Mouse (Mus musculus): Measurements from ENCODE around the gene Aspscr1.
A peak's percentile ranks its signal among the peaks of the same experiment; 100 is the strongest.

The Aspscr1 gene

DNA sequence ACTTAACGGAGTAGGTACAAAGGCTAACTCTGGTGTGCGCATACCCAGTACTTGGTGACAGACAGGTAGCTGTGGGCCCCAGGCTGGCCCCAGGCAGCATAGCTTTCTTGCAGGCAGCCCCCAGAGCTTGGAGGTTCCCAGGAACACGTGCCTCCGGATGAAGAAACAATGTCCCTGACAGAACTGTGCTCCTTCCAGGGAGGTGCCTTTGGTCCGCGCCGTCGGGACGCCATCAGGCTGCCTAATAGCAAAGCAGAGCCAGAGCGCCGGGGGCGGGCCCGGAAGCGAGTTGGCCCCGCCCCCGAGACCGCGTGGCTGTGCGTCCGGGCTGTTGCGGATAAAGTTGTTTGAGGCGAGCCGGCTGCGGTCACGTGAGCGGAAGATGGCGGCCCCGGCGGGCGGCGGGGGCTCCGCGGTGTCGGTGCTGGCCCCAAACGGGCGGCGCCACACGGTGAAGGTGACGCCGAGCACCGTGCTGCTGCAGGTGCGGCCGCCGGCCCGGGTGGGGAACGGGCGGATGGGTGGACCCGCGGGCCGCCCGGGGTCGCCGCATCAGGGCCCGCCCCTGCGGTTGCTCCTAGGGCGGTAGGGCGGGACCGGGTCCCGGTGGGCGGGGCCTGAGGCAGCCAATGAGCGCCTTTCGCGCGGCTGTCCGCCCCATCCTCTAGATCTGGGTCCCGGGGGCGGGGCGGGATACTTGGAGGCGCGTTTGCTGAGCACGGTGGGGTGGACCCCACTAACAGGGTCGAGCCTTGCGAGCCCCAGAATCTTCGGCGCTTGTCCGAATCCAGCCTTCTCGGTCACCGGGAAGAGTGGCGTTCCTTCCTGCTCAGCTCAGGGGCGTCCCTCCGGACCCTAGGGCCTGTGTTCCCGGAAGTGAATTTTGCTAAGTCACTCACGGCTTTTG lies at the start of gene Aspscr1:
Aspscr1 (plus strand) TSS at position 287 of the 907 bp plus-strand sequence.
- DNase-seq: peak; percentile 99

DNA sequence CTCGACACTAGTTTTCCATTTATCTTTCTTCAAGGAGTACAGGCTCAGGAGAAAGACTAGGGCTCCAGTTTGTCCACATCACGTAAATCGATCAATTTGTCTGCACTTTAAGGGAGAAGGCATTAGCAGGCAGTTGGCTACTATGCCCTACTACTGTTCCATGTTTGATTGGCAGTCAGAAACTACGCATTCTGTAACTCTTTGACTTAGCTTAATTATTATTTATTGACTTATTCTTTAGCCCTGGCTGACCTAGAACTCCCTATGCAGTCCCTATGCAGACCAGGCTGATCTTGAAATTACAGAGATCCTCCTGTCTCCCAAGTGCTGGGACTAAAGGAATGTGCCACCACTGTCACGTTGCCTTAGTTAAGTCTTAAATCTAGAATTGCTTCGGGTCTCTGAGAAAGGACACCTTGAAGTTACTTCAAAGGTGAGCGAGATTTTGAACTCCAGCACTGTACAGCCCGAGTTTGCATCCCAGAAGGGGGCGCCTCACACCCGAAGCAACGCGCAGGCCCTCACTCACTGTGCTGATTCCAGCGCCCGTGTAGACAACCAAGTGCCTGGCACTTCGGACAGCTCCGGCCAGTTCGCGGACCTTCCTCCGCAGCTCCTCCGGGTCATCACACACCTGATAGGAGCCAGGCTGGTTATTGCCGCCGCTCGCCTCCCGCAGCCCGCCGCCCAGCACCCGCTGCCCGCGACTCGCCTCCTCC lies 48.7 kb upstream of the Aspscr1 start:
- peak; percentile 86 for DNase-seq

GRCm38 (mm10) chr11:120624680-120625111 lies 48.1 kb upstream of the Aspscr1 start:
- peak; percentile 94 for DNase-seq

GRCm38 (mm10) chr11:120625152-120625775 lies 47.5 kb upstream of the Aspscr1 start, which contains the start of gene Sirt7:
Gene Sirt7 (minus strand): TSS chr11:120625240.
- DNase-seq: no peak

- peak; percentile 9 for DNase-seq
Measured at GRCm38 (mm10) chr11:120626785-120627467, 45.8 kb upstream of the Aspscr1 start.

GRCm38 (mm10) chr11:120627468-120628300 lies 45.1 kb upstream of the Aspscr1 start:
- peak; percentile 30 for DNase-seq

DNA sequence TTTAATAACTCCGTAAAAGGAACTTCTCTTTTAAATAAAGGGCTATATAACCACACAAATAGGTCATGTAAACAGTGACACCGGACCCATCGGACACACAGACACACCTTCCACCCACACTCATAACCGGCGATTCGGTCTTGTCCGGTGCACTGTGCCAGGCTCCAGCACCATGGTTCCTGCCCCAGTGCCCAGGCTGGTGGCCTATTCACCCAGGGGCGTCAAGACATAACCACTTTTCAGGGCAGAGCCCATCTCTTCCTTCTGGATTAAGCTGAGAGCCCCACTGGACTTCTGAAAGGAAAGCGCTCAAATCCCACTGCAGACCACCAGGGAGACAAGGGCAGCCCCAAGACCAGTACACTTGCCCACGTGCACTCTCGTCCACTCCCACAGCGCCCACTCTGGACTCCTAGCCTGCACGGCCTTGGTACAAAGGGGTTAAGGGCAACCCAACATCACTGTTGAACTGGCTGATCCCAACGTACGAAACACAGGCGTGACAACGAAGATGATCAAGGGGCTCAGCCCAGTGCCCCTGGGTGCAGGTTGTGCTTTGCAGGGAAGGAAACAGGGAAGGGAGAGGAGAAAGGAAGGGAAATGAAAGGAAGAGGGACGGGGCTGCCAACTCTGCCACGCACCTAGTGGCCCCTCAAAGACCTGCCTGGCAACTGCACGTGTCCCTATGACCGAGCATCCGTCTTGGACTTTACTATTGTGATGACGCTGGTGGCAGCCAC lies 44.0 kb upstream of the Aspscr1 start:
- peak; percentile 10 for DNase-seq

DNA sequence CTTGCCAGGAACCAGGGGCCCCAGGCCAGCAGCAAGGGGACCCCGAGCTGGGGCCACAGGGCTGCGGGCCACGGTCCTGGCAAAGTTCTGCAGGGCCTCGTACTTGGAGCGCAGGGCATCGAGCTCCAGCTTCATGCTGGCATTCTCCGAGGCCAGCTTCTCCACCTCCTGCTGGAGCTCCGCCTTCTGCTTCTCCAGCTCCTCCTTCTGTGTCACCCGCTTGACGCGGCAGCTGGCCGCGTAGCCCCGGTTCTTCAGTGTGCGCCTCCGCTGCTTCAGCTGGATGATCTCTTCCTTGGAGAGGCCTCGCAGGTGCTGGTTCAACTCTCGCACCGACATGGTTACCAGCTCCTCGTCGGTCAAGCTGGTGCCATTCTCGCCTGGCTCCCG lies 43.4 kb upstream of the Aspscr1 start:
- peak; percentile 61 for DNase-seq

GRCm38 (mm10) chr11:120629911-120630310 lies 42.9 kb upstream of the Aspscr1 start:
- peak; percentile 74 for DNase-seq

GRCm38 (mm10) chr11:120630401-120630871 lies 42.3 kb upstream of the Aspscr1 start:
- peak; percentile 79 for DNase-seq

GRCm38 (mm10) chr11:120630881-120631725 lies 41.7 kb upstream of the Aspscr1 start:
- peak; percentile 51 for DNase-seq

GRCm38 (mm10) chr11:120631726-120632448 lies 40.9 kb upstream of the Aspscr1 start:
- DNase-seq: no peak

GRCm38 (mm10) chr11:120632559-120633519 lies 39.9 kb upstream of the Aspscr1 start:
- peak; percentile 85 for DNase-seq

GRCm38 (mm10) chr11:120633520-120634343 lies 39.0 kb upstream of the Aspscr1 start, which contains the start of gene Mafg:
Gene Mafg (minus strand): TSS chr11:120633600.
- peak; percentile 97 for DNase-seq

DNA sequence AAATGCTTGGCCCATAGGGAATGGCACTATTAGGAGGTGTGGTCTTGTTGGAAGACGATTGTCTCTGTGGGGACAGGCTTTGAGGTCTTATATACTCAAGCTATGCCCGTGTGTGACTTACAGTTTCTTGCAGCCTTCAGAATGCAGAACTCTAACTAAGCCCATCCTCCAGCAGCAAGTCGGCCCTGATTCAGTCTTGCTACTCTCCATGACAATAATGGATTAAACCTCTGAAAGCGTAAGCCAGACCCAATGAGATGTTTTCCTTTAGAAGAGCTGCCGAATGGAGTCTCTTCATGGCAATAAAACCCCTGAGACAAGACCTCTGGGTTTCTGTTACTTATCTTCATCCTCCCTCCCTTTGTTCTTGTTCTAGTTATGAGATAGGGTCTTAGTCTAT lies 38.0 kb upstream of the Aspscr1 start:
- DNase-seq: no peak

DNA sequence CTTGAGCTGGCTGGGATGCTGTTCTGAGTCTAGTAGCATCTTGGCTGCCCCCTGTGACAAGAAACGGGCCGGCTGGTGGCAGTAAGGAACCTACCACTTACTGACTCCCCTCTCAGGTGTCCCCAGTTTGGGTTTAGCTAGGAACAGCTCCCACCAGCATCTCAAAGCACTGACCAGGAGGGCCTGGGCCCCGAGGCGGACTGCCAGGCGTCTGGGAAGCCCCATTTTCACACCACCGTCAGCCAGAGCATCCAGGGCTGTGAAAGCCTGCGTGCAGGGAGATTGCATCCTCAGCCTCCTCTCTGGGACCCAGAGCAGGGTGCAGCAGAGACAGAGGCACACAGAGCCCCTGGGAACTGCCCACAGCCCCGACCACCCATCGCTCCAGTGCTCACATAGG lies 31.5 kb upstream of the Aspscr1 start:
- no peak for DNase-seq

GRCm38 (mm10) chr11:120641869-120642268 lies 30.9 kb upstream of the Aspscr1 start:
- DNase-seq: no peak
